Mouse (Mus musculus) embryonic facial prominence, embryonic 15.5 days (tissue): Measurements from ENCODE around the gene Ppp1r1c. TPM values are rescaled to one million over a fixed set of nuclear protein-coding genes. Genes with fewer than 3 reads are reported as not detected.

Source experiments
- ATAC-seq: fragments of 200-750 bp; cut with Nextera tagmentation; 2 replicates; pipeline ENCODE4 v1.8.0; 2017; ENCODE audit warnings: low read depth, moderate TSS enrichment; ENCODE audit not compliant: insufficient number of reproducible peaks, low FRiP score, low TSS enrichment
- H3K27ac ChIP-seq: fragments of 300-500 bp; sonication (generic); replicated peaks from 2 replicates; pipeline ENCODE4 v1.5.1; 2015; ENCODE audit warnings: mild to moderate bottlenecking, inconsistent platforms
- H3K27me3 ChIP-seq: fragments of 300-500 bp; sonication (generic); 2 replicates; pipeline ENCODE4 v1.6.1; 2015; ENCODE audit warnings: inconsistent platforms
- H3K36me3 ChIP-seq: fragments of 300-500 bp; sonication (generic); 2 replicates; pipeline ENCODE4 v1.6.1; 2015; ENCODE audit warnings: mild to moderate bottlenecking, inconsistent platforms
- H3K4me1 ChIP-seq: fragments of 300-500 bp; sonication (generic); 2 replicates; pipeline ENCODE4 v1.6.1; 2015; ENCODE audit warnings: inconsistent platforms
- H3K4me2 ChIP-seq: fragments of 300-500 bp; sonication (generic); replicated peaks from 2 replicates; pipeline ENCODE4 v1.6.1; 2015; ENCODE audit warnings: mild to moderate bottlenecking, inconsistent platforms
- H3K4me3 ChIP-seq: fragments of 300-500 bp; sonication (generic); replicated peaks from 2 replicates; pipeline ENCODE4 v1.5.1; 2015; ENCODE audit warnings: mild to moderate bottlenecking, inconsistent platforms
- H3K9ac ChIP-seq: fragments of 300-500 bp; sonication (generic); 2 replicates; pipeline ENCODE4 v1.6.1; 2015; ENCODE audit warnings: inconsistent platforms
- H3K9me3 ChIP-seq: fragments of 300-500 bp; sonication (generic); replicated peaks from 2 replicates; pipeline ENCODE4 v1.6.1; 2016; ENCODE audit warnings: inconsistent platforms
- WGBS: fragments of 180-500 bp; shearing (Covaris S2); methylation state at CpG from one replicate; pipeline ENCODE4 v1.1.7; 2015; 5-methylcytosine and 5-hydroxymethylcytosine counted together
- polyA plus RNA-seq: library from polyadenylated mRNA; unstranded; fragments of >200 nt; fragmentation: Nextera tagmentation; extraction: Ambion mirVana; gene quantifications from 2 replicates; pipeline ENCODE4 v1.2.1, GENCODE M21; 2015

Gene Ppp1r1c
- polyA plus RNA-seq, 1 experiment from 2014 or later, result 0.92 TPM

- 68% methylated on average over 3 of the region's 3 CpGs for WGBS
- H3K27me3 ChIP-seq, result no peaks in the 10 kb centered on the region
Observed at GRCm38 (mm10) chr2:79751685-79752084, 44.1 kb downstream of the Ppp1r1c start.

DNA sequence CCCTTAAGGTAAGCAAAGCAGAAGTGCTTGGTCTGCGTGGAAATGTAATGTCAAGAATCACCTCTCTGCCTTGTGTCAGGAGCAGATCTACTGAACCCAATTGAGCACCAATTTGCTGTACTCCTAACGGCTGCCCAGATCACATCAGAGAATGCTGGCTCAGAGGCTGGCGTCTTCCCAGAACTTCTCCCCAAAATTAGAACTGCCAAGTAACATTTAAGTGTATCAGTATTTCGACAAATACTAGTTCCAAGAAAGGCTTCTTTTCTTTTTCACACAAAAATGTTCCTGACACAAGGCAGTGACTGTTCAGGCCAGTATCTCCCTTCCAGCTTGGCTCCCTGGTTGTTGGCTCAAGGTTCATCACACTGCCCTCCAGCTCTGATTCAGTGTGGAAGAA lies 52.4 kb downstream of the Ppp1r1c start:
- Histone ChIP-seq H3K9me3 (no peaks in the 10 kb centered on the region), H3K9ac (no peak overlapping the region), H3K27me3 (no peaks in the 10 kb centered on the region), H3K36me3 (no peaks in the 10 kb centered on the region), H3K4me1 (peaks cover 5% of the 10 kb centered on the region; the same call in 1 of the 2 replicates), H3K27ac (no peak overlapping the region), H3K4me3 (no peak overlapping the region), H3K4me2 (no peak overlapping the region)
- WGBS, result 54% methylated on average over 4 of the region's 4 CpGs
- no peak for ATAC-seq

More at GRCm38 (mm10) chr2:79751685-79752084, 44.1 kb downstream of the Ppp1r1c start:
- no peak overlapping the region for H3K27ac ChIP-seq
- no peaks in the 10 kb centered on the region for H3K4me1 ChIP-seq
- H3K4me2 ChIP-seq, result no peak overlapping the region
- no peaks in the 10 kb centered on the region for H3K9me3 ChIP-seq
- no peaks in the 10 kb centered on the region for H3K36me3 ChIP-seq
- H3K4me3 ChIP-seq, result no peak overlapping the region
- no peak overlapping the region for H3K9ac ChIP-seq
- no peak for ATAC-seq

- Histone ChIP-seq H3K27me3 (no peaks in the 10 kb centered on the region), H3K4me3 (no peak overlapping the region), H3K36me3 (no peaks in the 10 kb centered on the region), H3K27ac (no peak overlapping the region), H3K9ac (no peak overlapping the region), H3K4me2 (no peak overlapping the region), H3K9me3 (no peaks in the 10 kb centered on the region), H3K4me1 (peaks cover 5% of the 10 kb centered on the region; the same call in 1 of the 2 replicates)
- WGBS, result 41% methylated on average over 6 of the region's 6 CpGs
- no peak for ATAC-seq
Observed at GRCm38 (mm10) chr2:79762723-79763388, 55.3 kb downstream of the Ppp1r1c start.

DNA sequence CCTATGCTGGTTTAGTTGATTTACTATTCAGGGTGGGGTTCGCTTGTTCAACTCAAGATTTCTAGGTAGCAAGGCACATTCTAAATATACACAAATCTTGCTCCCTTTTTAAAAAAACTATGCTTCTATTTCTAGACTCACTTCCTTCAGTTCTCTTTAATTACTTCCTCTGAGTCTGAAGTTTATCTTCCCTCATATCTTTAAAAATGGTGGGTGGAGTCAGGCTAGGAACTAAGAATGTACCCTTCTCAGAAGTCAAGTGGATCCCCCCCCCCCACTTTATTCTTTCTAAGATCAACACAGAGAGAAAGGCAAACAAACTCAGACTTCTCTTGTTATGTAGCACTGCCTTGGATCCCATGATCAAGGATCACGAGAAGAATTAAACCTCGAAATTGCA lies 57.5 kb downstream of the Ppp1r1c start:
- Histone ChIP-seq H3K4me1 (peaks cover 4% of the 10 kb centered on the region; the same call in 1 of the 2 replicates), H3K9ac (no peak overlapping the region), H3K9me3 (no peaks in the 10 kb centered on the region), H3K36me3 (no peaks in the 10 kb centered on the region), H3K27ac (no peak overlapping the region), H3K4me3 (no peak overlapping the region), H3K27me3 (no peaks in the 10 kb centered on the region), H3K4me2 (no peak overlapping the region)
- ATAC-seq, result no peak
- WGBS, result 82% methylated on average over 3 of the region's 3 CpGs

DNA sequence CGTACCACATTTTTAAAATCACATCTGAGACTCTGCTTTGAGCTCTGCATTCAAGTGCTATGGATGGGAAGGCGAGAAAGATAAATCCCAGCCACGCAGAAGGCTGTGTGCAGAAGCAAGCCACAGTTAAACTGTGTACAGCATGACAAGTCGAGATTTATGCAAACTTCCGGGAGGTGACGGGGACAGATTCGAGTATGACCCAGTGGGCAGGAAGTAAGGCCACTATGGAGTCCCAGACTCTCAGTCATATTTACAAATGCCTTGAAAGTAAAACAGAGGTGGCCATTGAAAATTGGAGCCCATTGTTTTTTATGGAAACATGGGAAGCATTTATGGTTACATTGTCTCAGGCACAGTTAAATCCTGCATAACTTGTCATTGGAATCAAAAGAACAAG lies 58.1 kb downstream of the Ppp1r1c start:
- H3K4me2 ChIP-seq, result no peak overlapping the region
- no peaks in the 10 kb centered on the region for H3K9me3 ChIP-seq
- no peak for ATAC-seq
- no peak overlapping the region for H3K4me3 ChIP-seq
- H3K27me3 ChIP-seq, result no peaks in the 10 kb centered on the region
- WGBS, result 74% methylated on average over 7 of the region's 7 CpGs
- no peak overlapping the region for H3K27ac ChIP-seq
- H3K4me1 ChIP-seq, result no peaks in the 10 kb centered on the region
- no peak overlapping the region for H3K9ac ChIP-seq
- H3K36me3 ChIP-seq, result no peaks in the 10 kb centered on the region

GRCm38 (mm10) chr2:79768625-79769024 lies 61.0 kb downstream of the Ppp1r1c start:
- no peak for ATAC-seq
- H3K36me3 ChIP-seq, result no peaks in the 10 kb centered on the region
- H3K9ac ChIP-seq, result no peak overlapping the region
- 83% methylated on average over 2 of the region's 2 CpGs for WGBS
- no peaks in the 10 kb centered on the region for H3K27me3 ChIP-seq
- no peaks in the 10 kb centered on the region for H3K9me3 ChIP-seq
- no peaks in the 10 kb centered on the region for H3K4me1 ChIP-seq
- H3K27ac ChIP-seq, result no peak overlapping the region
- H3K4me3 ChIP-seq, result no peak overlapping the region
- no peak overlapping the region for H3K4me2 ChIP-seq

DNA sequence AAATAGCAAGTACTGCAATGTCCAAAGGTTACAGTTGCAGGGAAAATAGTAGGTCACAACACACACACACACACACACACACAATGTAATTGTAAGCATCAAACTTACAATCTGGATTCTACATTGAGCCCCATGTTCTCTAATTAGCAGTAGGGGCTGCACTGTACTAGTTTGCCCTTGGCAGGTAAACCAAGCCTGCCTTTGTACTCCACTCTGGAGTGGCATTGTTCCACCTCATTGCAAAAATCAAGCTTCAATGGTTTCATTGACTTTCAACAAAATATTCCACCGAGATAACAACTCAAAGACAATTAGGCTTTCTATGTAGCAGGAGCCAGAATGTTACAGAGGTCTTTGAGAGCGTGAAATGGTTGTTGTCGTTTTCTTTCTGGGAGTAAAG lies 62.7 kb downstream of the Ppp1r1c start:
- no peaks in the 10 kb centered on the region for H3K36me3 ChIP-seq
- H3K9me3 ChIP-seq, result no peaks in the 10 kb centered on the region
- no peak overlapping the region for H3K9ac ChIP-seq
- H3K4me2 ChIP-seq, result no peak overlapping the region
- H3K4me3 ChIP-seq, result no peak overlapping the region
- H3K27ac ChIP-seq, result no peak overlapping the region
- H3K4me1 ChIP-seq, result no peaks in the 10 kb centered on the region
- 44% methylated on average over 3 of the region's 3 CpGs for WGBS
- no peaks in the 10 kb centered on the region for H3K27me3 ChIP-seq
- no peak for ATAC-seq

DNA sequence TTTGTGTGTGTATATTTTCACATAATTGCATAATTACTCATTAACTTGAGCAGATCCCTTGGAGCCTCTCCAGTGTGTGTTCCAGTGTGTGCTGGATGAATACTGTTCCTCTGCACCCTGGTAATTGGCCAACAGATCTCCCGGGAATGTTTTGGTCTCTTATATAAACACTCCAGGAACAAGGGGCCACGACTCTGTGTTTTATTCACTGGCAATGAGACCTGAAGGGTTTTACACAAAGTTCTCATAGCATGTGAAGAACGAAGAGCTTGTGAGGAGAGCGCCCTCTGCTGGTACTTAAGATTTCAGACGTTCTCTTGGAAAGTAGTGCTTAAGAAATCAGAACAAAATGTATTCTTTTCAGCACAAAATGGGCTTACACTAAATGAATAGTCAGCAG lies 66.8 kb downstream of the Ppp1r1c start:
- no peak overlapping the region for H3K4me2 ChIP-seq
- H3K27me3 ChIP-seq, result no peaks in the 10 kb centered on the region
- H3K27ac ChIP-seq, result no peak overlapping the region
- H3K4me3 ChIP-seq, result no peak overlapping the region
- no peaks in the 10 kb centered on the region for H3K36me3 ChIP-seq
- H3K4me1 ChIP-seq, result no peaks in the 10 kb centered on the region
- no peak overlapping the region for H3K9ac ChIP-seq
- no peaks in the 10 kb centered on the region for H3K9me3 ChIP-seq
- WGBS, result 3% methylated on average over 5 of the region's 5 CpGs
- ATAC-seq, result no peak

GRCm38 (mm10) chr2:79777801-79778200 lies 70.2 kb downstream of the Ppp1r1c start:
- ATAC-seq, result no peak
- H3K36me3 ChIP-seq, result no peaks in the 10 kb centered on the region

GRCm38 (mm10) chr2:79780772-79781171 lies 73.2 kb downstream of the Ppp1r1c start:
- no peak overlapping the region for H3K4me3 ChIP-seq
- no peak overlapping the region for H3K27ac ChIP-seq
- no peaks in the 10 kb centered on the region for H3K9me3 ChIP-seq
- ATAC-seq, result no peak
- H3K9ac ChIP-seq, result no peak overlapping the region
- peaks cover 8% of the 10 kb centered on the region for H3K4me1 ChIP-seq
- no peaks in the 10 kb centered on the region for H3K36me3 ChIP-seq
- H3K27me3 ChIP-seq, result no peaks in the 10 kb centered on the region
- H3K4me2 ChIP-seq, result no peak overlapping the region
- 44% methylated on average over 7 of the region's 7 CpGs for WGBS

More at GRCm38 (mm10) chr2:79777801-79778200, 70.2 kb downstream of the Ppp1r1c start:
- H3K9ac ChIP-seq, result no peak overlapping the region
- no peak overlapping the region for H3K4me3 ChIP-seq
- H3K27me3 ChIP-seq, result no peaks in the 10 kb centered on the region
- no peak overlapping the region for H3K27ac ChIP-seq
- no peaks in the 10 kb centered on the region for H3K9me3 ChIP-seq
- H3K4me2 ChIP-seq, result no peak overlapping the region
- 77% methylated on average over 2 of the region's 2 CpGs for WGBS
- H3K4me1 ChIP-seq, result no peaks in the 10 kb centered on the region

GRCm38 (mm10) chr2:79785541-79786134 lies 78.1 kb downstream of the Ppp1r1c start:
- no peak for ATAC-seq
- Histone ChIP-seq H3K36me3 (no peaks in the 10 kb centered on the region), H3K4me2 (peak overlapping the region; percentile 6; the same call in 1 of the 2 replicates), H3K9ac (no peak overlapping the region), H3K27me3 (no peaks in the 10 kb centered on the region), H3K4me1 (peaks cover 13% of the 10 kb centered on the region), H3K4me3 (no peak overlapping the region), H3K27ac (peak overlapping the region; percentile 24; the same call in 1 of the 2 replicates), H3K9me3 (no peaks in the 10 kb centered on the region)
- 22% methylated on average over 8 of the region's 8 CpGs for WGBS

GRCm38 (mm10) chr2:79786467-79786866 lies 78.9 kb downstream of the Ppp1r1c start:
- Histone ChIP-seq H3K27me3 (no peaks in the 10 kb centered on the region), H3K4me2 (no peak overlapping the region), H3K4me3 (no peak overlapping the region), H3K27ac (no peak overlapping the region), H3K9me3 (no peaks in the 10 kb centered on the region), H3K4me1 (peaks cover 13% of the 10 kb centered on the region), H3K9ac (no peak overlapping the region), H3K36me3 (no peaks in the 10 kb centered on the region)
- no peak for ATAC-seq
- 89% methylated on average over 11 of the region's 11 CpGs for WGBS
